Mouse (Mus musculus): ENCODE results near the gene Nup107. TPM values are rescaled to one million over a fixed set of nuclear protein-coding genes. Genes with fewer than 3 reads are reported as not detected.
"Not testable (repeated sequence)": the region's sequence is repeated elsewhere in the genome, so short reads cannot be mapped to it uniquely, and the experiment has no call there.

Gene Nup107
- polyA plus RNA-seq, 1 experiment: 8.0 TPM

DNA sequence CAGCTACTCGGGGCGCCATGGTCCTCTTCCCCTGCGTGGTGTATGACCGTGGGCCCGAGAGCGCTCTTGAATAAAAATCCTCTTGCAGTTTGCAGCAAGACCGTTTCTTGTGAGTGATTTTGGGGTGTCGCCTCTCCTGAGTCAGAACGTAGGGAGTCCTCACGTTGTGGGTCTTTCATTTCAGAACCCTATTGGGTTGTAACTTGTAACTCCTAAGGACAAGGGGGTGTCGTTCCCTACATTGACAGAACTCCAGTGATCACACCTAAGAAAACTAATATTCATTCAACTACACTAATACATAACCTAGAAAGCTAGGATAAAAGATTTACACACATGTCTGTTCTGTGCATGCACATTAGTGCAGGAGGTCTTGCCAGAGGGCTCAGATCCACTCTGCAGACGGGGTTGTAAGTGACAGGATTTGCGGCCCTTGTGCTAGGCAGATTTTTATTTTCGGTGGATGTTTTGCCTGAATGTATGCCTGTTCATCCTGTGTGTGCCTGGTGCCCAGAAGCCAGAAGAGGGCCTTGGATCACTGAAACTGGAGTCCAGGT lies 42.6 kb downstream of the Nup107 start:
- H3K4me3 ChIP-seq (replicated peaks; ENCODE audit: extremely low read depth, low read depth, low read length): no peak overlapping the region
- TF ChIP-seq POLR2A (IDR thresholded peaks at IDR 0.05; ENCODE audit: borderline replicate concordance, extremely low read depth, low read depth, low read length): no peak
- no peak for TF ChIP-seq CTCF (IDR thresholded peaks at IDR 0.05; ENCODE audit: insufficient read depth, low read length)
- peaks cover 3% of the 10 kb centered on the region for H3K4me1 ChIP-seq (ENCODE audit: control insufficient read depth, insufficient read depth, low read length)
- no peak for DNase-seq
- 92% methylated on average over 14 of the region's 14 CpGs for WGBS

DNA sequence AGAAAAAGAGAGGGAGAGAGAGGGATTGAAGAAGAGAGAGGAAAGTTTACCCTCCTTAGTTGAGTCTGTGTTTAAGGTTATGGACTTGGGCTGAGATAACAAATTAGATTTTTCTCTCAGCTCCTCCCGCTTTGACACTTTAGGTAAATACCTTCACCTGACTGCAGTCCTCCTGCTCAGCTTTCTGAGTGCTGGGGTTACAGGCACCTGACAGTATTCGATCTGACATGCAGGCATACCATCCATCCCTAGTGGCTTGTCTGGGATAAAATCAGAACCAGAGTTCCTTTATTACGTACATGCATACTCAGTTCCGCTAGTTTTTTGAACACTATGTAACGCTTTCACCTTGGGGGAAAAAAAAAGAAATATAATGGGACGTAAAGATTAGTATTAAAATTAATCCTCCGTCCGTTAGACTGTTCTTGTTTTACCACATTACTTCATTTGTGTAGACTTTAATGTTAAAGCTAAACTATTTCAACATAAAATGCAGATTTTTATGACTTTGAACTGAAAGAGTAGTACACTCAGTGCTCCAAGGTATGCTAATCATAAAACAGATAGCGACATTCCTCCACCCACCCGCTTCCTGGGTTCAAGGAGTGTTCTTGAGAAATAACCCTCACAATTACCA lies 43.3 kb downstream of the Nup107 start:
- WGBS: 99% methylated on average over 10 of the region's 10 CpGs
- no peak overlapping the region for H3K4me3 ChIP-seq (replicated peaks; ENCODE audit: extremely low read depth, low read depth, low read length)
- peaks cover 3% of the 10 kb centered on the region for H3K4me1 ChIP-seq (ENCODE audit: control insufficient read depth, insufficient read depth, low read length)
- no peak for DNase-seq
- no peak for TF ChIP-seq CTCF (IDR thresholded peaks at IDR 0.05; ENCODE audit: insufficient read depth, low read length)
- no peak for TF ChIP-seq POLR2A (IDR thresholded peaks at IDR 0.05; ENCODE audit: borderline replicate concordance, extremely low read depth, low read depth, low read length)

DNA sequence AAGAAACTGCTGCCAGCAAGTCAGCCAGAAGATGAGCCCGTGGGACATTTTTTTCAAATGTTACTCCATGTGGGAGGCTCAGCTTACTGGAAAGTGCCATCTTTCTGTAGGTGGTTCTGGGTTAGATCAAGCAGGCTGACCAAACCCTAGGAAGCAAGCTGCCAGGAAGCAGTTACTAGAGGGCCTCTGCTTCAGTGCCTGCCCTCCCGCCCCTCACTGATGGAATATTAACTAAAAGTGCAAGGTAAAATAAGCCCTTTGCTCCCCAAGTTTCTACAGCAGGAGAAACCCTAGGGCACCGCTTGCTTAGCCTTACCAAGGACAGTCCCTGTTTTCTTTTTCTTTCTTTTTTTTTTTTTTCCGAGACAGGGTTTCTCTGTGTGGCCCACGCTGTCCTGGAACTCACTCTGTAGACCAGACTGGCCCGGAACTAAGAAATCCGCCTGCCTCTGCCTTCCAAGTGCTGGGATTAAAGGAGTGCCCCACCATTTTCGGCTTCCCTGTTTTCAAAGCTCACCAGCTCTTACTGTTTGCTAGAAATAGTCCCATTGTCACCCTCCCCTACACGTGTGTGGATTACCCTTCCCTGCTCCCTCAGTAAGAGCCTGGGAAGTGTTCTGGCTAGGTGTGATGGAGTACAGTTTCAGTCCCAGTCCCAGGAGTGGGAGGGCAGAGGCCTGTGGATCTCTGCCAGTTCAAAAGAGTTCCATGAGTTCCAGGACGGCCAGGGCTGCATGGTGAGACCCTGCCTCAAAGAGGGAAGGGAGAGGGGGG lies 44.0 kb downstream of the Nup107 start:
- TF ChIP-seq CTCF (IDR thresholded peaks at IDR 0.05; ENCODE audit: insufficient read depth, low read length) (no peak), POLR2A (IDR thresholded peaks at IDR 0.05; ENCODE audit: borderline replicate concordance, extremely low read depth, low read depth, low read length) (no peak)
- H3K4me1 ChIP-seq (ENCODE audit: control insufficient read depth, insufficient read depth, low read length): peaks cover 3% of the 10 kb centered on the region
- 86% methylated on average over 10 of the region's 10 CpGs for WGBS
- DNase-seq: no peak
- no peak overlapping the region for H3K4me3 ChIP-seq (replicated peaks; ENCODE audit: extremely low read depth, low read depth, low read length)

DNA sequence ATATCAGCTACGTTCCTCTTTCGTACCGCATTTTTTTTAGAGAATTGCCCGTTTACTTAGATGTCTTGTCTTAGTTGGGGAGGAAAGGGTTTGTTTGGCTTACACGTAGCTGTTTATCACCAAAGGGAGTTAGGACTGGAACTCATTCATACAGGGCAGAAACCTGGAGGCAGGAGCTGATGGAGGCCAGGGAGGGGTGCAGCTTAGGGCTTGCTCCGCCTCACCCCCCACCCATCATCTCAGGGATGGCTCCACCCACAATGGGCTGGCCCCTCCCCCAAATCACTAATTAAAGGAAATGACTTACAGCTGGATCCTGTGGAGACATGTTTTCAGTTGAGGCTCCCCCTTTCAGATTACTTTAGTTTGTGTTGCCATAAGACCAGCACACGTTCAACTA lies 44.8 kb downstream of the Nup107 start:
- Histone ChIP-seq H3K4me3 (replicated peaks; ENCODE audit: extremely low read depth, low read depth, low read length) (no peak overlapping the region), H3K4me1 (ENCODE audit: control insufficient read depth, insufficient read depth, low read length) (peaks cover 3% of the 10 kb centered on the region)
- TF ChIP-seq POLR2A (IDR thresholded peaks at IDR 0.05; ENCODE audit: borderline replicate concordance, extremely low read depth, low read depth, low read length) (no peak), CTCF (IDR thresholded peaks at IDR 0.05; ENCODE audit: insufficient read depth, low read length) (no peak)
- WGBS: 86% methylated on average over 7 of the region's 7 CpGs
- no peak for DNase-seq

DNA sequence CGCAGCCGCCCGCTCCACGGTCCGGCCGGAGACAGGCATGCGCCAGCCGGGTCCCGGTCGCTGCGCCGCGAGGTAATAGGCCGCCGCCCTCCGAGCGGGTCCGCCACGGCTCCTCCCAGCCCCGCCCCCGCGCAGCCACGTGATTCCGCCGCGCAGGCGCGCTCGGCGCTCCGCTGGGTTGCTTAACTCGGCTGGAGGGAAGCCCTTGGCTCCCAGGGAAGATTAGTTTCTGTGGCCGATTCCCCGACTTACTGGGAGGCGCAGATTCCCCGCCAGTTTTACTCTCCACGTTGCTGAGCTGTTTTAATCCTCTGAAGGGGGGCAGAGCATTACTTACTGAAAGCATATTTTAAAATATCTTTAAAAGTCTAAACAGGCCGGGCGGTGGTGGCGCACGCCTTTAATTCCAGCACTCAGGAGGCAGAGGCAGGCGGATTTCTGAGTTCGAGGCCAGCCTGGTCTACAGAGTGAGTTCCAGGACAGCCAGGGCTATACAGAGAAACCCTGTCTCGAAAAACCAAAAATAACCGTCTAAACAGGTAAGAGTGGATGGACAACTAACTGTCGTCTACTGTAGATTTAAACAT lies 46.1 kb downstream of the Nup107 start, which contains the start of gene Slc35e3:
Gene Slc35e3 (minus strand): TSS at position 69 of the 587 bp plus-strand sequence.
- WGBS: 12% methylated on average over 44 of the region's 46 CpGs
- peak within 1 kb of the TSS; percentile 71 for H3K4me3 ChIP-seq (replicated peaks; ENCODE audit: extremely low read depth, low read depth, low read length)
- peaks cover 3% of the 10 kb centered on the region for H3K4me1 ChIP-seq (ENCODE audit: control insufficient read depth, insufficient read depth, low read length)
- TF ChIP-seq CTCF (IDR thresholded peaks at IDR 0.05; ENCODE audit: insufficient read depth, low read length): no peak
- peak; percentile 28; the same call in 1 of the 2 replicates for TF ChIP-seq POLR2A (IDR thresholded peaks at IDR 0.05; ENCODE audit: borderline replicate concordance, extremely low read depth, low read depth, low read length)
- DNase-seq: peak; percentile 98

DNA sequence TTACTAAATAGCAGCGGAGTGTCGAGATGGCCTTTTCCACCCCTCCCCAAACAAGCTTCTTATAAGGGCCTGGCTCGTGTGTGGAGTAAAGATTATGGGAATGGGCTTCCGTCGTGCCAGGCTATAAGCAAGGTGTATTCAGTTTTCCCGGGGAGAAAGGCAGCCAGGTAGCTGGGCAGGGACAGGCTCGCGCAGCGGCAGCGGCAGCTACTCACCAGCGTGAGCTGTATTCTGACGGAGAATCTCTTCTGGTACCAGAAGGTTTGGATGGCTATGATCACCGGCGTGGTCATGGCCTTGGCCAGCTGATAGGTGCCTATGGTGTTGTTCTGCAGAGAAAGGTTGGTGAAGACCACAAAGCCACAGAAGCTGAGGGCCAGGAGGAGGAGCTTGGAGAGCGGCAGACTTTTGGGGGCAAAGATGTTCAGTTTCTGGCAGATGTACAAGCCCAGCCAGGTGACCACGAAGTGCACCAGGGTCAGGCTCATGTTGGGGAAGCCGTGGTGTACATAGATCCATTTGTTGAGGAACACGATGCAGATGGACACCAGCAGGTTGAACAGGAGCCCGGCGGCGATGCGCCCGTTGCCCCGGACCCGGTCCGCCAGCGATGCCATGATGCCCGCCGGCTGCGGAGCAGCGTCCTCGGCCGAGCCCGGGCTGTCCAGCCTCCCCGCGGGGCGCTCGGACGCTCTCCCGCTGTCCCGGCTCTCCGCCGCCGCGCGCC lies 46.8 kb downstream of the Nup107 start:
- peak; percentile 42 for DNase-seq
- peak overlapping the region; percentile 71 for H3K4me3 ChIP-seq (replicated peaks; ENCODE audit: extremely low read depth, low read depth, low read length)
- 2% methylated on average over 14 of the region's 46 CpGs for WGBS
- H3K4me1 ChIP-seq (ENCODE audit: control insufficient read depth, insufficient read depth, low read length): not testable (repeated sequence)

DNA sequence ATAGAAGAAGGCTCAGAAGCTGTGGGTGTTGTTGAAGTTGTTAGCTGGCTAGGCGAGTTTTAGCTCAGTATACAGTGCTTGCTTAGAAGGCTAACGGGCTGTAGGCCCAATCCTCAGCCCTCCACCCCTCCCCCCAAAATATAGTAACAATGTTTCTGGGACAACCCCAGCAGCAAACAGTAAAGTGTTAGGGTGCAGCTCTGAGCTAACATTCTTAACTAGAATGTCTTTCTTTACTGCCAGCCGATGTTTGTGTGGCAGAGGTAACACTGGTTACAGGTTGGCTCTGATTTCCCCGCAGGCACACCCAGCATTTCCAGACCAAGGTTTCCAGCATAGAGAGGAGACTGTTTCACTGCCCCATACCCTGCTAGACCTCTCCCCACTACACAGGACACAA lies 48.6 kb downstream of the Nup107 start:
- Histone ChIP-seq H3K4me1 (ENCODE audit: control insufficient read depth, insufficient read depth, low read length) (peaks cover 3% of the 10 kb centered on the region), H3K4me3 (replicated peaks; ENCODE audit: extremely low read depth, low read depth, low read length) (no peak overlapping the region)
- 74% methylated on average over 4 of the region's 4 CpGs for WGBS
- no peak for TF ChIP-seq CTCF (IDR thresholded peaks at IDR 0.05; ENCODE audit: insufficient read depth, low read length)
- no peak for TF ChIP-seq POLR2A (IDR thresholded peaks at IDR 0.05; ENCODE audit: borderline replicate concordance, extremely low read depth, low read depth, low read length)
- DNase-seq: no peak

DNA sequence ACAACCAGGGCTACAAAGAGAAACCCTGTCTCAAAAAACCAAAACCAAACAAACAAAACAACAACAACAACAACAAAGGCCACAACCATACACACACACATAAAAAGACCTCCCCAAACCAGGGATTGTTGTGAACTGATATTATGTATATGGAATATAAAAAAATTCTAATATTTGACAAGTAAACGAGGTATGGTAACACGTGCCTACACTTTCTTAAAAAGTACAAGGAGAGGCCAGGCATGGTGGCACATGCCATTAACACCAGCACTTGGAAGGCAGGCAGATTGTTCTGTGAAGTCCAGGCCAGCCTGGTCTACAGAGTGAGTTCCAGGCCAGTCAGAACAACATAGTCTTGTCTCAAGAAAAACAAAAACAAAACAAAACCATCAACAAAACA lies 49.3 kb downstream of the Nup107 start:
- 79% methylated on average over 2 of the region's 2 CpGs for WGBS
- H3K4me1 ChIP-seq (ENCODE audit: control insufficient read depth, insufficient read depth, low read length): peaks cover 3% of the 10 kb centered on the region
- no peak for DNase-seq
- no peak overlapping the region for H3K4me3 ChIP-seq (replicated peaks; ENCODE audit: extremely low read depth, low read depth, low read length)
- TF ChIP-seq POLR2A (IDR thresholded peaks at IDR 0.05; ENCODE audit: borderline replicate concordance, extremely low read depth, low read depth, low read length) (no peak), CTCF (IDR thresholded peaks at IDR 0.05; ENCODE audit: insufficient read depth, low read length) (no peak)

DNA sequence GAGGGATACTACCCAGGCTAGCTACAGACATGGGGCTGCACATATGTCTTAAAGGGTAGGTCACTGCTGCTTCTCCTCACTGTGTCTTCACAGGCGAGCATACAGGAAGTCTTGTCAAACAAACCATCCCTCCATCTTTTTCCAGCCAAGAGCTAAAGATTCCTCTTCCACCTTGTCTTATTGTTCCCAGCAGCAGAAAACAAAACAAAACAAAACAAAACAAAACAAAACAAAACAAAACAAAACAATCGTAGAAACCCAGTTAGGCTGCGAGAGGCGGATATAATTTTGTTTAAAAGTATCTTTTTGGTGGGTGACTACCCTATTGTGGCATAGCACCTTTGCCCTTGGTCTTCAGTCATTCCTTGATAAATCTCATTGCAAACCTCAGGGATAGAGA lies 49.9 kb downstream of the Nup107 start:
- no peak overlapping the region for H3K4me3 ChIP-seq (replicated peaks; ENCODE audit: extremely low read depth, low read depth, low read length)
- no peak for DNase-seq
- TF ChIP-seq POLR2A (IDR thresholded peaks at IDR 0.05; ENCODE audit: borderline replicate concordance, extremely low read depth, low read depth, low read length) (no peak), CTCF (IDR thresholded peaks at IDR 0.05; ENCODE audit: insufficient read depth, low read length) (no peak)
- H3K4me1 ChIP-seq (ENCODE audit: control insufficient read depth, insufficient read depth, low read length): peaks cover 3% of the 10 kb centered on the region
- WGBS: 84% methylated on average over 4 of the region's 4 CpGs

Data from lung, adult 2 months (tissue).